8 mouse cellular contexts compared by ENCODE assay signal in genomic region chr1:33756258-33757032, GRCm38 (mm10). TPM values are rescaled to one million over a fixed set of nuclear protein-coding genes. Genes with fewer than 3 reads are reported as not detected.
DNase-seq lines count a peak whose midpoint lies in the region; ATAC-seq and TF ChIP-seq lines count a peak whose summit lies in the region.

No protein-coding gene starts in this region.

- peak; percentile 17 for DNase-seq in adrenal gland, postnatal 14 days
- no peak for DNase-seq in adrenal gland, adult 8-10 months
- no peak for DNase-seq in thymus, adult 2 months
- no peak for DNase-seq in thymus, postnatal 36 days
- no peak for DNase-seq in T-cell, adult 2 months (ENCODE audit: low spot score)
- DNase-seq in left cerebral cortex, postnatal 25 days (ENCODE audit: low spot score in 2 of 2) = no peak

- intact Hi-C loops in left cerebral cortex, postnatal 25 days (cut with DNase I) = loop anchor here (5.0 to 10.0 kb wide), 2 partner anchors 126 to 208 kb away; no protein-coding TSS in a partner anchor

- H3K9ac ChIP-seq in intestine, embryonic 15.5 days = peak overlapping the region; percentile 91; the same call in 1 of the 2 replicates
- H3K9ac ChIP-seq in neural tube, embryonic 13.5 days = no peak overlapping the region

- 0 out of 2 replicates have a peak overlapping the region, but pooled peaks have one; percentile 97 for H3K4me3 ChIP-seq in thymus, adult 2 months (ENCODE audit: control insufficient read depth, insufficient read depth, low read length)
- H3K4me3 ChIP-seq in intestine, embryonic 15.5 days (replicated peaks) = peak overlapping the region; percentile 84
- peak overlapping the region; percentile 67 for H3K4me3 ChIP-seq in neural tube, embryonic 13.5 days

- no peak for TF ChIP-seq CTCF in thymus, adult 2 months (IDR thresholded peaks at IDR 0.05; ENCODE audit: borderline replicate concordance, control insufficient read depth, extremely low read depth, insufficient read depth, low read length, poor library complexity)

- WGBS in thymus, adult 2 months = 33% methylated on average over 18 of the region's 18 CpGs
- WGBS in intestine, embryonic 15.5 days = 16% methylated on average over 18 of the region's 18 CpGs
- WGBS in neural tube, embryonic 13.5 days = 40% methylated on average over 18 of the region's 18 CpGs

- H3K27ac ChIP-seq in thymus, adult 2 months (ENCODE audit: control insufficient read depth, insufficient read depth, low read length) = no peak overlapping the region
- H3K27ac ChIP-seq in intestine, embryonic 15.5 days = peak overlapping the region; percentile 41; the same call in 1 of the 2 replicates
- H3K27ac ChIP-seq in neural tube, embryonic 13.5 days (replicated peaks) = no peak overlapping the region

- no peak for TF ChIP-seq POLR2A in thymus, adult 2 months (IDR thresholded peaks at IDR 0.05; ENCODE audit: control insufficient read depth, extremely low read depth, insufficient read depth, low read length, poor library complexity)

- ATAC-seq in intestine, embryonic 15.5 days = peak; percentile 30
- ATAC-seq in neural tube, embryonic 13.5 days (ENCODE audit: low read depth) = no peak

- no peaks in the 10 kb centered on the region for H3K27me3 ChIP-seq in thymus, adult 2 months (ENCODE audit: control insufficient read depth, insufficient read depth, low read length)
- no peaks in the 10 kb centered on the region for H3K27me3 ChIP-seq in intestine, embryonic 15.5 days (replicated peaks)
- H3K27me3 ChIP-seq in neural tube, embryonic 13.5 days = peaks cover 6% of the 10 kb centered on the region; the same call in 1 of the 2 replicates

- peak overlapping the region; percentile 94 for H3K4me2 ChIP-seq in intestine, embryonic 15.5 days (replicated peaks)
- H3K4me2 ChIP-seq in neural tube, embryonic 13.5 days = peak overlapping the region; percentile 97

- H3K4me1 ChIP-seq in thymus, adult 2 months (replicated peaks; ENCODE audit: control insufficient read depth, insufficient read depth, low read length) = peaks cover 13% of the 10 kb centered on the region; the same call in 1 of the 2 replicates
- H3K4me1 ChIP-seq in intestine, embryonic 15.5 days (replicated peaks) = 0 out of 2 replicates have a peak, but pooled peaks cover 6% of the 10 kb centered on the region
- peaks cover 28% of the 10 kb centered on the region for H3K4me1 ChIP-seq in neural tube, embryonic 13.5 days (replicated peaks)

- H3K9me3 ChIP-seq in intestine, embryonic 15.5 days = no peaks in the 10 kb centered on the region
- no peaks in the 10 kb centered on the region for H3K9me3 ChIP-seq in neural tube, embryonic 13.5 days

- H3K36me3 ChIP-seq in thymus, adult 2 months (ENCODE audit: control insufficient read depth, insufficient read depth, low read length) = no peaks in the 10 kb centered on the region
- no peaks in the 10 kb centered on the region for H3K36me3 ChIP-seq in intestine, embryonic 15.5 days
- peaks cover 10% of the 10 kb centered on the region for H3K36me3 ChIP-seq in neural tube, embryonic 13.5 days

RNA-seq across cellular contexts. Expression of gene Bag2, which starts 1.1 kb away (rescaled TPM):
- 17.8 and 18.7 TPM in 2 replicates for total RNA-seq in adrenal gland, postnatal 14 days (2021)
- 10 to 100 TPM; 13.0 to 17.2 (median 14.7) TPM for total RNA-seq in adrenal gland, adult 8-10 months (2022)
- 12.4 and 13.7 TPM in 2 replicates for polyA plus RNA-seq in thymus, adult 2 months (2012; rRNA removed)
- 55.8 and 56.3 TPM in 2 replicates for polyA plus RNA-seq in intestine, embryonic 15.5 days (2015; fragmentation: Nextera tagmentation; extraction: Ambion mirVana)
- 17.6 and 22.9 TPM in 2 replicates for polyA plus RNA-seq in neural tube, embryonic 13.5 days (2015; fragmentation: Nextera tagmentation; extraction: Ambion mirVana)
- total RNA-seq in left cerebral cortex, postnatal 25 days (2021) = 10 to 100 TPM; 12.5 to 14.1 TPM

RNA-seq across cellular contexts. Expression of gene Rab23, which starts 36.8 kb away (rescaled TPM):
- total RNA-seq in adrenal gland, postnatal 14 days (2021) = 12.0 and 15.2 TPM in 2 replicates
- 10 to 100 TPM; 14.0 to 16.8 (median 15.0) TPM for total RNA-seq in adrenal gland, adult 8-10 months (2022)
- 3.4 and 4.9 TPM in 2 replicates for polyA plus RNA-seq in thymus, adult 2 months (2012; rRNA removed)
- polyA plus RNA-seq in intestine, embryonic 15.5 days (2015; fragmentation: Nextera tagmentation; extraction: Ambion mirVana) = 18.1 and 19.1 TPM in 2 replicates
- 23.5 and 29.1 TPM in 2 replicates for polyA plus RNA-seq in neural tube, embryonic 13.5 days (2015; fragmentation: Nextera tagmentation; extraction: Ambion mirVana)
- 10 to 100 TPM; 27.2 to 31.4 TPM for total RNA-seq in left cerebral cortex, postnatal 25 days (2021)

RNA-seq across cellular contexts. Expression of gene Zfp451, which starts 58.0 kb away (rescaled TPM):
- 31.6 and 33.2 TPM in 2 replicates for total RNA-seq in adrenal gland, postnatal 14 days (2021)
- 10 to 100 TPM; 32.4 to 49.6 (median 40.3) TPM for total RNA-seq in adrenal gland, adult 8-10 months (2022)
- 11.3 and 12.1 TPM in 2 replicates for polyA plus RNA-seq in thymus, adult 2 months (2012; rRNA removed)
- polyA plus RNA-seq in intestine, embryonic 15.5 days (2015; fragmentation: Nextera tagmentation; extraction: Ambion mirVana) = 17.6 and 18.2 TPM in 2 replicates
- 35.0 and 41.6 TPM in 2 replicates for polyA plus RNA-seq in neural tube, embryonic 13.5 days (2015; fragmentation: Nextera tagmentation; extraction: Ambion mirVana)
- total RNA-seq in left cerebral cortex, postnatal 25 days (2021) = 10 to 100 TPM; 58.0 to 65.7 TPM
